Mouse (Mus musculus) MEL (cell line): ENCODE data around the gene Naa25. TPM values are rescaled to one million over a fixed set of nuclear protein-coding genes. Genes with fewer than 3 reads are reported as not detected.

ENCODE experiments used
- DNase-seq: peaks from one replicate; pipeline ENCODE4 v3.0.0; 2011; ENCODE audit warnings: low read depth, low spot score
- H3K27ac ChIP-seq: 2 replicates; pipeline ENCODE4 v1.5.1; 2012; ENCODE audit warnings: low read depth, mild to moderate bottlenecking, control low read depth, low read length, moderate library complexity; ENCODE audit not compliant: control insufficient read depth
- H3K27me3 ChIP-seq, 2 experiments: fragments of 150-350 bp in 1 of 2; sonication (generic) in 1 of 2; 2 replicates each; pipeline ENCODE4 v1.6.1; 2012; ENCODE audit warnings: low read length in 2 of 2, mild to moderate bottlenecking in 2 of 2, improper control_type of control experiment in 1 of 2, moderate library complexity in 1 of 2; ENCODE audit not compliant: insufficient read depth in 2 of 2, control insufficient read depth in 1 of 2
- H3K36me3 ChIP-seq, 2 experiments: 2 replicates each; pipeline ENCODE4 v1.6.1; 2012 to 2014; ENCODE audit warnings: low read length in 2 of 2, improper control_type of control experiment in 1 of 2, inconsistent platforms in 1 of 2, mild to moderate bottlenecking in 1 of 2; ENCODE audit not compliant: insufficient read depth in 2 of 2, control insufficient read depth in 1 of 2
- H3K4me1 ChIP-seq, 2 experiments: fragments of 150-350 bp in 1 of 2; sonication (generic) in 1 of 2; 2 replicates each; pipeline ENCODE4 v1.6.1; 2012; ENCODE audit warnings: low read length in 2 of 2, improper control_type of control experiment in 1 of 2, mild to moderate bottlenecking in 1 of 2; ENCODE audit not compliant: insufficient read depth in 2 of 2, control insufficient read depth in 1 of 2
- H3K4me3 ChIP-seq, 2 experiments: fragments of 150-350 bp in 1 of 2; sonication (generic) in 1 of 2; 2 replicates each; pipeline ENCODE4 v1.5.1; 2012; ENCODE audit warnings: low read depth in 2 of 2, low read length in 2 of 2, mild to moderate bottlenecking in 2 of 2, moderate library complexity in 2 of 2, control low read depth in 1 of 2, improper control_type of control experiment in 1 of 2; ENCODE audit not compliant: control insufficient read depth in 1 of 2, insufficient read depth in 1 of 2
- H3K79me2 ChIP-seq: 2 replicates; pipeline ENCODE4 v1.6.1; 2012; ENCODE audit warnings: mild to moderate bottlenecking, low read length, moderate library complexity; ENCODE audit not compliant: control insufficient read depth, poor library complexity, insufficient read depth
- H3K9ac ChIP-seq: 2 replicates; pipeline ENCODE4 v1.6.1; 2012; ENCODE audit warnings: low read depth, mild to moderate bottlenecking, control low read depth, low read length, moderate library complexity; ENCODE audit not compliant: control insufficient read depth, poor library complexity, severe bottlenecking
- H3K9me3 ChIP-seq: fragments of 150-350 bp; sonication (generic); replicated peaks from 2 replicates; pipeline ENCODE4 v1.6.1; 2012; ENCODE audit warnings: mild to moderate bottlenecking, low read length, improper control_type of control experiment, moderate library complexity; ENCODE audit not compliant: insufficient read depth
- BHLHE40 ChIP-seq: IDR thresholded peaks from 2 replicates; pipeline ENCODE4 v1.6.1; 2012; ENCODE audit warnings: low read depth, mild to moderate bottlenecking, inconsistent platforms, low read length, improper control_type of control experiment, borderline replicate concordance
- CHD1 ChIP-seq: IDR thresholded peaks from 2 replicates; pipeline ENCODE4 v1.6.1; 2012; ENCODE audit warnings: low read depth, mild to moderate bottlenecking, inconsistent platforms, low read length, improper control_type of control experiment
- CHD2 ChIP-seq: IDR thresholded peaks from 2 replicates; pipeline ENCODE4 v1.6.1; 2011; ENCODE audit warnings: low read length, improper control_type of control experiment
- CTCF ChIP-seq, 3 experiments: IDR thresholded peaks in 2 of 3; conservative IDR thresholded peaks in 1 of 3; 2 replicates each; pipeline ENCODE4 v1.5.1; 2011 to 2012; ENCODE audit warnings: low read length in 3 of 3, low read depth in 2 of 3, mild to moderate bottlenecking in 2 of 3, improper control_type of control experiment in 1 of 3, inconsistent platforms in 1 of 3, mixed read lengths in 1 of 3, moderate library complexity in 1 of 3; ENCODE audit not compliant: control insufficient read depth in 1 of 3, insufficient read depth in 1 of 3, poor library complexity in 1 of 3, severe bottlenecking in 1 of 3
- ETS1 ChIP-seq: IDR thresholded peaks from 2 replicates; pipeline ENCODE4 v1.6.1; 2012; ENCODE audit warnings: low read depth, mild to moderate bottlenecking, inconsistent platforms, low read length, improper control_type of control experiment, moderate library complexity
- GABPA ChIP-seq: IDR thresholded peaks from 2 replicates; pipeline ENCODE4 v1.6.1; 2012; ENCODE audit warnings: low read depth, mild to moderate bottlenecking, inconsistent platforms, low read length, improper control_type of control experiment, moderate library complexity
- HCFC1 ChIP-seq: IDR thresholded peaks from 2 replicates; pipeline ENCODE4 v1.6.1; 2012; ENCODE audit warnings: low read depth, mild to moderate bottlenecking, inconsistent platforms, low read length, improper control_type of control experiment, moderate library complexity
- MAZ ChIP-seq: IDR thresholded peaks from 2 replicates; pipeline ENCODE4 v1.6.1; 2012; ENCODE audit warnings: low read depth, mild to moderate bottlenecking, inconsistent platforms, low read length, improper control_type of control experiment
- MEF2A ChIP-seq: IDR thresholded peaks from 2 replicates; pipeline ENCODE4 v1.6.1; 2014; ENCODE audit warnings: low read depth, mild to moderate bottlenecking, inconsistent platforms, low read length, improper control_type of control experiment; ENCODE audit not compliant: poor library complexity, insufficient replicate concordance, severe bottlenecking; ENCODE audit errors: extremely low read depth
- MXI1 ChIP-seq: IDR thresholded peaks from 2 replicates; pipeline ENCODE4 v1.6.1; 2011; ENCODE audit warnings: mild to moderate bottlenecking, low read depth, low read length, improper control_type of control experiment
- MYC ChIP-seq: IDR thresholded peaks from 2 replicates; pipeline ENCODE4 v1.6.1; 2011; ENCODE audit warnings: low read depth, mild to moderate bottlenecking, low read length, improper control_type of control experiment, moderate library complexity
- POLR2AphosphoS2 ChIP-seq: IDR thresholded peaks from 2 replicates; pipeline ENCODE4 v1.6.1; 2011; ENCODE audit warnings: low read length, improper control_type of control experiment
- POLR2AphosphoS5 ChIP-seq: IDR thresholded peaks from 2 replicates; pipeline ENCODE4 v1.6.1; 2012; ENCODE audit warnings: low read depth, borderline replicate concordance, mild to moderate bottlenecking, inconsistent platforms, low read length, moderate library complexity, mixed read lengths
- RAD21 ChIP-seq: IDR thresholded peaks from 2 replicates; pipeline ENCODE4 v1.6.1; 2011; ENCODE audit warnings: mild to moderate bottlenecking, low read depth, low read length, improper control_type of control experiment
- RCOR1 ChIP-seq: IDR thresholded peaks from 2 replicates; pipeline ENCODE4 v1.6.1; 2012; ENCODE audit warnings: low read depth, mild to moderate bottlenecking, inconsistent platforms, low read length, improper control_type of control experiment
- SIN3A ChIP-seq: IDR thresholded peaks from 2 replicates; pipeline ENCODE4 v1.6.1; 2012; ENCODE audit warnings: low read length, improper control_type of control experiment, inconsistent platforms
- UBTF ChIP-seq: IDR thresholded peaks from 2 replicates; pipeline ENCODE4 v1.6.1; 2012; ENCODE audit warnings: low read depth, mild to moderate bottlenecking, inconsistent platforms, low read length, improper control_type of control experiment, moderate library complexity, borderline replicate concordance; ENCODE audit not compliant: insufficient read depth
- USF2 ChIP-seq, 2 experiments: IDR thresholded peaks; 2 replicates each; pipeline ENCODE4 v1.6.1; 2011 to 2012; ENCODE audit warnings: improper control_type of control experiment in 2 of 2, low read length in 2 of 2, borderline replicate concordance in 1 of 2, inconsistent platforms in 1 of 2, low read depth in 1 of 2, mild to moderate bottlenecking in 1 of 2; ENCODE audit not compliant: insufficient read depth in 1 of 2
- ZC3H11A ChIP-seq: IDR thresholded peaks from 2 replicates; pipeline ENCODE4 v1.6.1; 2012; ENCODE audit warnings: low read depth, mild to moderate bottlenecking, inconsistent platforms, low read length, improper control_type of control experiment
- ZKSCAN1 ChIP-seq: IDR thresholded peaks from 2 replicates; pipeline ENCODE4 v1.6.1; 2012; ENCODE audit warnings: low read depth, mild to moderate bottlenecking, inconsistent platforms, low read length, improper control_type of control experiment, moderate library complexity
- ZNF384 ChIP-seq: IDR thresholded peaks from 2 replicates; pipeline ENCODE4 v1.6.1; 2012; ENCODE audit warnings: low read depth, mild to moderate bottlenecking, inconsistent platforms, low read length, improper control_type of control experiment
- polyA plus RNA-seq, 2 experiments: library from polyadenylated mRNA; stranded (reverse) in 1 of 2; unstranded in 1 of 2; fragments of >175 nt in 1 of 2; fragments of >200 nt in 1 of 2; gene quantifications; 2 replicates each; pipeline versions ENCODE4 v1.2.1 to v1.2.4; 2012; ENCODE audit warnings: low replicate concordance in 2 of 2, low read depth in 1 of 2; ENCODE audit not compliant: insufficient read length in 2 of 2, insufficient read depth in 1 of 2, missing spikeins in 1 of 2
- total RNA-seq: library from RNA; depleted of rRNA; stranded (reverse); fragments of 300-350 nt; gene quantifications from 2 replicates; pipeline ENCODE4 v1.2.3, GENCODE M21; 2012

Gene Naa25
- total and polyA plus RNA-seq, 3 experiments: 53.0 to 59.6 TPM; not detected in 1

DNA sequence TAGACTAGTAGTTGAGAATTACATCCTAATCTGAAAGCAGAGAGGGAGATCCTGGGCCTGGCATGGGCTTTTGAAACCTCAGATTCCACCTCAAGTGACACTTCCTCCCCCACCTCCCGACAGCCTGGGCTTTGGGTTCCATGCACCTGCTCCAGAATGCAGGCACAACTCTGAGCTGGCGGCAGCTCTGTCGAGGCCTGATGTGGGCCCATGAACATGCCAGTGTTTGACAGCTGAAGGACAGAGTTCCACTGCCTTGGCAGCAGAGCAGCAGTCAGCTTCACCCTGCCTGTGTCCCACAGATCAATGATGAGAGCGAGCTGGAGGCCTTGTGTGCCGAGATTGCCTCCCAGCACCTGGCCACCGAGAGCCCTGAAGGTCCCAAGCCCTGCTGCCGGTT lies 34.3 kb upstream of the Naa25 start:
- Histone ChIP-seq H3K79me2 (no peaks in the 10 kb centered on the region), H3K9me3 (no peaks in the 10 kb centered on the region), H3K4me3 (no peak overlapping the region), H3K4me1 (no peaks in the 10 kb centered on the region), H3K9ac (no peak overlapping the region)
- no peak for TF ChIP-seq RCOR1
- TF ChIP-seq SIN3A: no peak
- TF ChIP-seq MYC: no peak
- TF ChIP-seq, all 39 proteins: peak for 0
- H3K27ac ChIP-seq: no peak overlapping the region
- DNase-seq: no peak
- H3K27me3 ChIP-seq: no peaks in the 10 kb centered on the region
- peaks cover 0 to 4% of the 10 kb centered on the region in 2 experiments; a peak in 1 of 4 replicates for H3K36me3 ChIP-seq

DNA sequence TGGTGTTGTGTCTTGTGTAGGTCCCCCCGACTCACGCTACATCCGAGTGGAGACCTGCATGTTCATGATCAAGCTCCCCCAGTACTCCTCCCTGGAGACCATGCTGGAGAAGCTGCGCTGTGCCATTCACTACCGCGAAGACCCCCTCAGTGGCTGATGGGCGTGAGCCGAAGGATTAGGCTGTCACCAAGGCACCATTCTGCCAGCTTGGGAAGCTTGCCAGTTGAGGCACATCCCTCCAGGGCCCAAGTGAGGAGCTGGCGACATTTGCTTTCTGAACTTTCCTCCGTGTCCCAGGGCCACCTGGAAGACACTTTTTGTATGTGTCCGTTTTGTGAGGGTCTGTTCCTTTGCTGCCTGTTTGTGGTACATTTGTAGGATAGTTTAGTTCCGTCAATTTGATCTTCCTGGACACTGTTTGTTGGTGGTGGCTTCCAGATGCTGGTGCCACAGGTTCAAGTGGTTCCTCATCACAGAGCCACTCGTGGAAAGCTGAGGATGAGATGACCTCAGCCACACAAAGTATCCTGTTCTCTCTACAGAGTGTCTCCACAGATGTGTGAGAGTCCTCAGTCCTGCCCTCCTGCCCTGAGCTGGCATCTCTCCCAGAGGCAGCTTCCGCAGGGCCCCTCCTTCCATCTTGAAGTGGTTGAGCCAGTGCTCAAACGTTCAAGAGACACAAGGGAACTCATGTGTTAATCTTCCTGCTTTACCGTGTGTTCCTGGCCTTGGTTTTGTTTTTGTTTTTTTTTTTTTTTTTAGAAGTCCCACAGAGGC lies 31.1 kb upstream of the Naa25 start:
- H3K36me3 ChIP-seq: no peaks in the 10 kb centered on the region

GRCm38 (mm10) chr5:121367255-121367654 lies 30.5 kb upstream of the Naa25 start:
- Histone ChIP-seq H3K27me3 (no peaks in the 10 kb centered on the region), H3K79me2 (no peaks in the 10 kb centered on the region), H3K27ac (no peak overlapping the region), H3K4me3 (no peak overlapping the region), H3K9me3 (no peaks in the 10 kb centered on the region), H3K4me1 (no peaks in the 10 kb centered on the region), H3K9ac (no peak overlapping the region), H3K36me3 (no peaks in the 10 kb centered on the region)
- no peak for DNase-seq
- TF ChIP-seq MYC: no peak
- no peak for TF ChIP-seq HCFC1
- TF ChIP-seq GABPA: no peak
- no peak for TF ChIP-seq ZNF384
- no peak for TF ChIP-seq POLR2AphosphoS5
- no peak for TF ChIP-seq ZKSCAN1
- no peak for TF ChIP-seq ETS1
- no peak for TF ChIP-seq MXI1
- no peak for TF ChIP-seq CHD1
- no peak for TF ChIP-seq CHD2
- no peak for TF ChIP-seq BHLHE40
- no peak for TF ChIP-seq MAZ
- TF ChIP-seq CTCF (IDR thresholded peaks at IDR 0.05 in 2 of 3, conservative IDR thresholded peaks at IDR 0.05 in 1 of 3; ENCODE audit: control insufficient read depth in 1 of 3, insufficient read depth in 1 of 3, low read depth in 2 of 3, low read length in 3 of 3, poor library complexity in 1 of 3, severe bottlenecking in 1 of 3): no peak
- no peak for TF ChIP-seq USF2 (IDR thresholded peaks at IDR 0.05; ENCODE audit: borderline replicate concordance in 1 of 2, insufficient read depth in 1 of 2, low read depth in 1 of 2, low read length in 2 of 2)
- no peak for TF ChIP-seq POLR2AphosphoS2
- TF ChIP-seq SIN3A: no peak
- TF ChIP-seq RAD21: no peak
- no peak for TF ChIP-seq ZC3H11A
- TF ChIP-seq MEF2A: no peak

More for the DNA sequence above, 31.1 kb upstream of the Naa25 start:
- H3K4me1 ChIP-seq: no peaks in the 10 kb centered on the region
- no peaks in the 10 kb centered on the region for H3K79me2 ChIP-seq
- H3K9me3 ChIP-seq: no peaks in the 10 kb centered on the region
- no peak for DNase-seq
- no peak overlapping the region for H3K4me3 ChIP-seq
- H3K27me3 ChIP-seq: no peaks in the 10 kb centered on the region
- H3K27ac ChIP-seq: no peak overlapping the region
- H3K9ac ChIP-seq: no peak overlapping the region
- no peak for TF ChIP-seq USF2 (IDR thresholded peaks at IDR 0.05; ENCODE audit: borderline replicate concordance in 1 of 2, insufficient read depth in 1 of 2, low read depth in 1 of 2, low read length in 2 of 2)
- TF ChIP-seq SIN3A: no peak
- TF ChIP-seq UBTF: no peak
- TF ChIP-seq ZNF384: no peak
- no peak for TF ChIP-seq ZKSCAN1
- TF ChIP-seq, all 39 proteins: peak for 0
